Mouse (Mus musculus) embryonic facial prominence, embryonic 15.5 days (tissue): ENCODE data around the gene 2810021J22Rik. TPM values are rescaled to one million over a fixed set of nuclear protein-coding genes. Genes with fewer than 3 reads are reported as not detected.
A peak's percentile ranks its signal among the peaks of the same experiment; 100 is the strongest.

Experiments used
- ATAC-seq: fragments of 200-750 bp; cut with Nextera tagmentation; 2 replicates; pipeline ENCODE4 v1.8.0; 2017; ENCODE audit warnings: low read depth, moderate TSS enrichment; ENCODE audit not compliant: insufficient number of reproducible peaks, low FRiP score, low TSS enrichment
- H3K27ac ChIP-seq: fragments of 300-500 bp; sonication (generic); replicated peaks from 2 replicates; pipeline ENCODE4 v1.5.1; 2015; ENCODE audit warnings: mild to moderate bottlenecking, inconsistent platforms
- H3K27me3 ChIP-seq: fragments of 300-500 bp; sonication (generic); 2 replicates; pipeline ENCODE4 v1.6.1; 2015; ENCODE audit warnings: inconsistent platforms
- H3K36me3 ChIP-seq: fragments of 300-500 bp; sonication (generic); 2 replicates; pipeline ENCODE4 v1.6.1; 2015; ENCODE audit warnings: mild to moderate bottlenecking, inconsistent platforms
- H3K4me1 ChIP-seq: fragments of 300-500 bp; sonication (generic); 2 replicates; pipeline ENCODE4 v1.6.1; 2015; ENCODE audit warnings: inconsistent platforms
- H3K4me2 ChIP-seq: fragments of 300-500 bp; sonication (generic); replicated peaks from 2 replicates; pipeline ENCODE4 v1.6.1; 2015; ENCODE audit warnings: mild to moderate bottlenecking, inconsistent platforms
- H3K4me3 ChIP-seq: fragments of 300-500 bp; sonication (generic); replicated peaks from 2 replicates; pipeline ENCODE4 v1.5.1; 2015; ENCODE audit warnings: mild to moderate bottlenecking, inconsistent platforms
- H3K9ac ChIP-seq: fragments of 300-500 bp; sonication (generic); 2 replicates; pipeline ENCODE4 v1.6.1; 2015; ENCODE audit warnings: inconsistent platforms
- H3K9me3 ChIP-seq: fragments of 300-500 bp; sonication (generic); replicated peaks from 2 replicates; pipeline ENCODE4 v1.6.1; 2016; ENCODE audit warnings: inconsistent platforms
- WGBS: fragments of 180-500 bp; shearing (Covaris S2); methylation state at CpG from one replicate; pipeline ENCODE4 v1.1.7; 2015; 5-methylcytosine and 5-hydroxymethylcytosine counted together
- polyA plus RNA-seq: library from polyadenylated mRNA; unstranded; fragments of >200 nt; fragmentation: Nextera tagmentation; extraction: Ambion mirVana; gene quantifications from 2 replicates; pipeline ENCODE4 v1.2.1, GENCODE M21; 2015

2810021J22Rik gene
- polyA plus RNA-seq, 1 experiment from 2014 or later, result 7.1 TPM

GRCm38 (mm10) chr11:58917745-58918366, 50.8 kb downstream of the 2810021J22Rik start, which contains the start of gene Btnl10:
Gene Btnl10, plus strand, starts transcription at chr11:58917908.
- 69% methylated on average over 12 of the region's 12 CpGs for WGBS
- H3K9ac ChIP-seq, result no peak within 1 kb of the TSS
- H3K27ac ChIP-seq, result no peak within 1 kb of the TSS
- no peak for ATAC-seq
- H3K4me1 ChIP-seq, result 0 out of 2 replicates have a peak, but pooled peaks cover 5% of the 10 kb centered on the region
- no peak within 1 kb of the TSS for H3K4me2 ChIP-seq
- no peaks in the 10 kb centered on the region for H3K9me3 ChIP-seq
- no peak within 1 kb of the TSS for H3K4me3 ChIP-seq
- H3K36me3 ChIP-seq, result no peaks in the 10 kb centered on the region
- H3K27me3 ChIP-seq, result no peaks in the 10 kb centered on the region

DNA sequence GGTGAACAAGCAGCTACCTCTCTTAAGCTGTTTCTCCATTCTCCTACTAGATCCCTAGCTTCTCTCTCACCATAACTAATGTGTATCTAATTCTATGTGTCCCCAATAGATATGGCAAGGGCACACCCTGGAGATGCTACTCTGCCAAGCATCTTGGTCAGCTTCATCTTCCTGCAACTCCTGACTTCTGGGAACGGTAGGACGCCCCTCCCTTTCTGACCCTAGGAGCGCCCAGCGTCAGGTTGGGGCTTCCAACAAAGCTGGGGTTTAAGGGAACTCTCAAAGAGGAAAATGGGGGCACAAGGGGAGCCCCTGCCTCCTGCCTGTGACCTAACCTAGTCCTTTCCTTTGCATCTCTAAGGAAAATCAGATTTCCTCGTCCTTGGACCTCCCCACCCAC, 51.7 kb downstream of the 2810021J22Rik start:
- Histone ChIP-seq H3K9me3 (no peaks in the 10 kb centered on the region), H3K27me3 (no peaks in the 10 kb centered on the region), H3K27ac (no peak overlapping the region), H3K36me3 (no peaks in the 10 kb centered on the region), H3K4me1 (0 out of 2 replicates have a peak, but pooled peaks cover 5% of the 10 kb centered on the region), H3K4me3 (no peak overlapping the region), H3K4me2 (no peak overlapping the region), H3K9ac (no peak overlapping the region)
- 72% methylated on average over 5 of the region's 5 CpGs for WGBS
- no peak for ATAC-seq

DNA sequence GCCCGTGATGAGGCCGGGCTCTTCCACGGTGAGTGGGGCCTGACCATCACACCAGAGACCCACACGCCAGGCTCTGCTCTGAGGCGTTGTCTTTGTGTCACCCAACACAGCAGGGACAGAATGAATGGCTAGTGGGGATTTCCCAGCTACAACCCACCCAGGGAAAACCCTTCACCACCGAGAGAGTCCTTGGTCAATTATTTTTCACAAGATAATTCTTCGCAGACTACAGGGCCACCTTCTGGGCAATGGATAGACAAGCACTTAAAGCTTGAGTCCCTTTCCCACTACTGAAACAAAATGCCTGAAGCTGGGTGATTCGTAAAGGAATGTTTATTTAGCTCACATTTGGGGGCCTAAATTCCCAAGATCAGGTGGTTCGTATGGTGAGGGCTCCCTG, 55.4 kb downstream of the 2810021J22Rik start:
- Histone ChIP-seq H3K4me1 (no peaks in the 10 kb centered on the region), H3K4me2 (no peak overlapping the region), H3K9ac (no peak overlapping the region), H3K36me3 (no peaks in the 10 kb centered on the region), H3K27ac (no peak overlapping the region), H3K27me3 (no peaks in the 10 kb centered on the region), H3K4me3 (no peak overlapping the region), H3K9me3 (no peaks in the 10 kb centered on the region)
- ATAC-seq, result no peak
- 77% methylated on average over 9 of the region's 9 CpGs for WGBS

- H3K4me2 ChIP-seq, result no peak overlapping the region
- no peaks in the 10 kb centered on the region for H3K27me3 ChIP-seq
- H3K9me3 ChIP-seq, result no peaks in the 10 kb centered on the region
- peaks cover 7% of the 10 kb centered on the region for H3K36me3 ChIP-seq
- H3K27ac ChIP-seq, result no peak overlapping the region
- no peak overlapping the region for H3K9ac ChIP-seq
- H3K4me3 ChIP-seq, result no peak overlapping the region
- 35% methylated on average over 2 of the region's 3 CpGs for WGBS
- ATAC-seq, result no peak
- peaks cover 5% of the 10 kb centered on the region; the same call in 1 of the 2 replicates for H3K4me1 ChIP-seq
Observed at GRCm38 (mm10) chr11:58926651-58927050, 59.6 kb downstream of the 2810021J22Rik start.

GRCm38 (mm10) chr11:58927053-58927452, 60.0 kb downstream of the 2810021J22Rik start:
- H3K27ac ChIP-seq, result no peak overlapping the region
- H3K27me3 ChIP-seq, result no peaks in the 10 kb centered on the region
- WGBS, result 68% methylated on average over 2 of the region's 2 CpGs
- H3K4me2 ChIP-seq, result no peak overlapping the region
- peaks cover 5% of the 10 kb centered on the region; the same call in 1 of the 2 replicates for H3K4me1 ChIP-seq
- H3K36me3 ChIP-seq, result peaks cover 11% of the 10 kb centered on the region
- H3K9ac ChIP-seq, result no peak overlapping the region
- H3K4me3 ChIP-seq, result no peak overlapping the region
- ATAC-seq, result no peak
- H3K9me3 ChIP-seq, result no peaks in the 10 kb centered on the region

- Histone ChIP-seq H3K9me3 (no peaks in the 10 kb centered on the region), H3K4me2 (peak overlapping the region; percentile 32), H3K27me3 (no peaks in the 10 kb centered on the region), H3K4me1 (peaks cover 5% of the 10 kb centered on the region; the same call in 1 of the 2 replicates), H3K36me3 (peaks cover 21% of the 10 kb centered on the region), H3K4me3 (peak overlapping the region; percentile 23), H3K9ac (no peak overlapping the region), H3K27ac (peak overlapping the region; percentile 44; the same call in 1 of the 2 replicates)
- WGBS, result 32% methylated on average over 20 of the region's 20 CpGs
- ATAC-seq, result 0 out of 2 replicates have a peak, but pooled peaks have one; percentile 43
Observed at GRCm38 (mm10) chr11:58927790-58928651, 61.0 kb downstream of the 2810021J22Rik start.

GRCm38 (mm10) chr11:58929055-58929454, 62.0 kb downstream of the 2810021J22Rik start:
- Histone ChIP-seq H3K9me3 (no peaks in the 10 kb centered on the region), H3K4me3 (no peak overlapping the region), H3K4me1 (peaks cover 5% of the 10 kb centered on the region; the same call in 1 of the 2 replicates), H3K27ac (no peak overlapping the region), H3K27me3 (no peaks in the 10 kb centered on the region), H3K36me3 (peaks cover 31% of the 10 kb centered on the region), H3K4me2 (no peak overlapping the region), H3K9ac (no peak overlapping the region)
- no peak for ATAC-seq
- WGBS, result 71% methylated on average over 4 of the region's 4 CpGs

- Histone ChIP-seq H3K27me3 (no peaks in the 10 kb centered on the region), H3K9me3 (no peaks in the 10 kb centered on the region), H3K36me3 (peaks cover 37% of the 10 kb centered on the region), H3K4me3 (no peak overlapping the region), H3K27ac (no peak overlapping the region), H3K4me2 (no peak overlapping the region), H3K4me1 (peaks cover 5% of the 10 kb centered on the region; the same call in 1 of the 2 replicates), H3K9ac (no peak overlapping the region)
- ATAC-seq, result no peak
- WGBS, result 55% methylated on average over 3 of the region's 3 CpGs
Observed at GRCm38 (mm10) chr11:58929641-58930040, 62.6 kb downstream of the 2810021J22Rik start.

GRCm38 (mm10) chr11:58930254-58930653, 63.2 kb downstream of the 2810021J22Rik start:
- Histone ChIP-seq H3K27ac (no peak overlapping the region), H3K36me3 (peaks cover 40% of the 10 kb centered on the region), H3K9ac (no peak overlapping the region), H3K4me3 (no peak overlapping the region), H3K4me1 (peaks cover 5% of the 10 kb centered on the region; the same call in 1 of the 2 replicates), H3K9me3 (no peaks in the 10 kb centered on the region), H3K27me3 (no peaks in the 10 kb centered on the region), H3K4me2 (no peak overlapping the region)
- 82% methylated on average over 3 of the region's 3 CpGs for WGBS
- ATAC-seq, result no peak

DNA sequence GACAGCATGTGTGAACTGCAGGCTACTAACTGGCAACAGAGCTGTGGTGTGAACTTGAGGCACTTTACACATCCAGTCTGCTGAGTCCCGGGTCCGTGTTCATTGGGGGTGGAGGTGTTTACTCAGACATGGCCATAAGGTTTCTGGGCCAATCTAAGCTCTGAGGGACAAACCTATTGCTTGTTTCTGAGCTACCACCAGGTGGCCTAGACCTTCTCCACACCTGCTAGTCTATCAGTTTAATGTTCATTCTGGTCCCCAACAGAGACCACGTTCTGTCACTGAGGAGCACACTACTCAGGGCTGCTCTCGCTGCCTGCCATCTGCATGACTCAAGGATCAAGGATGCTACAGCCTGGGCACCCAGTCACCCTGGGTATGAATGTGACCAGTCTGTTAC, 64.6 kb downstream of the 2810021J22Rik start:
- H3K4me2 ChIP-seq, result no peak overlapping the region
- H3K36me3 ChIP-seq, result peaks cover 51% of the 10 kb centered on the region
- H3K4me3 ChIP-seq, result no peak overlapping the region
- H3K27me3 ChIP-seq, result no peaks in the 10 kb centered on the region
- ATAC-seq, result no peak
- H3K9me3 ChIP-seq, result no peaks in the 10 kb centered on the region
- H3K4me1 ChIP-seq, result peaks cover 7% of the 10 kb centered on the region
- H3K27ac ChIP-seq, result no peak overlapping the region
- WGBS, result 84% methylated on average over 4 of the region's 4 CpGs
- H3K9ac ChIP-seq, result no peak overlapping the region
